Mouse (Mus musculus): ENCODE data around the gene Olfr1102. TPM values are rescaled to one million over a fixed set of nuclear protein-coding genes. Genes with fewer than 3 reads are reported as not detected.

Gene Olfr1102
- polyA plus RNA-seq (2016; fragmentation: Nextera tagmentation; extraction: Ambion mirVana): not detected in 2 replicates

- no peaks in the 10 kb centered on the region for H3K36me3 ChIP-seq
- no peak within 1 kb of the TSS for H3K27ac ChIP-seq
- H3K27me3 ChIP-seq (ENCODE audit: insufficient read depth, poor library complexity, severe bottlenecking): no peaks in the 10 kb centered on the region
- H3K4me3 ChIP-seq: no peak within 1 kb of the TSS
- H3K9me3 ChIP-seq: no peaks in the 10 kb centered on the region
- no peaks in the 10 kb centered on the region for H3K4me1 ChIP-seq (replicated peaks)
- no peak for DNase-seq (ENCODE audit: low spot score)
Measured at GRCm38 (mm10) chr2:86998098-86998497, at the start of gene Olfr1102. Gene Olfr1102, plus strand, starts transcription at chr2:86998398.

GRCm38 (mm10) chr2:86960593-86960992, 37.6 kb upstream of the Olfr1102 start, which contains the start of gene Olfr1099:
Gene Olfr1099, minus strand, starts transcription at chr2:86960693.
- no peaks in the 10 kb centered on the region for H3K27me3 ChIP-seq (ENCODE audit: insufficient read depth, poor library complexity, severe bottlenecking)
- no peaks in the 10 kb centered on the region for H3K4me1 ChIP-seq (replicated peaks)
- 84% methylated on average over 1 of the region's 1 CpGs for WGBS
- no peak within 1 kb of the TSS for H3K27ac ChIP-seq
- H3K4me3 ChIP-seq: no peak within 1 kb of the TSS
- H3K36me3 ChIP-seq: no peaks in the 10 kb centered on the region
- DNase-seq (ENCODE audit: low spot score): no peak
- H3K9me3 ChIP-seq: no peaks in the 10 kb centered on the region

- Histone ChIP-seq H3K27ac (no peak within 1 kb of the TSS), H3K9me3 (no peaks in the 10 kb centered on the region), H3K27me3 (ENCODE audit: insufficient read depth, poor library complexity, severe bottlenecking) (no peaks in the 10 kb centered on the region), H3K4me1 (replicated peaks) (no peaks in the 10 kb centered on the region), H3K36me3 (no peaks in the 10 kb centered on the region), H3K4me3 (no peak within 1 kb of the TSS)
- 85% methylated on average over 3 of the region's 3 CpGs for WGBS
- DNase-seq (ENCODE audit: low spot score): no peak
Measured at GRCm38 (mm10) chr2:86979854-86980253, 18.3 kb upstream of the Olfr1102 start, which contains the start of gene Olfr1100. Gene Olfr1100, minus strand, starts transcription at chr2:86979954.

- Histone ChIP-seq H3K27me3 (ENCODE audit: insufficient read depth, poor library complexity, severe bottlenecking) (no peaks in the 10 kb centered on the region), H3K9me3 (no peaks in the 10 kb centered on the region), H3K4me1 (replicated peaks) (no peaks in the 10 kb centered on the region), H3K4me3 (no peak within 1 kb of the TSS), H3K27ac (no peak within 1 kb of the TSS), H3K36me3 (no peaks in the 10 kb centered on the region)
- DNase-seq (ENCODE audit: low spot score): no peak
- 77% methylated on average over 3 of the region's 3 CpGs for WGBS
Measured at GRCm38 (mm10) chr2:86991121-86991520, 7.1 kb upstream of the Olfr1102 start, which contains the start of gene Olfr1101. Gene Olfr1101, minus strand, starts transcription at chr2:86991221.

DNA sequence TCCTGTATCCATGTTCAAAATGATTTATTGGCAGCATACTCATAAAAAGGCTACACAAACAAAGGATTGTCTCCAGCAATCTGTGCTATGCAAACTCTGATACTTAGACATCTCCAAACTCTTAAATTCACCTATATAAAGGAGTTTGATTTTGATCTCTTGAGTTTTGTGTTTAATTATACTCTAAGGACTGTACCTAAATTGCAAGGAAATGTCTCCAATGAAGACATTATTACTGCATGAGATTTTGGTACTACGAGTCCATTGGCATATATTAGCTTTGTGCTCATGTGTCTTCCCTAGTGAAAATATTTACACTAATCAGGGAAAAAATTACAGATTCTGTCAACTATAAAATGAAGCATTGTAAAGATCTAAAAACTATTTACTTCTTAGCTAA, 28.8 kb downstream of the Olfr1102 start, which contains the start of gene Olfr1104:
Gene Olfr1104, minus strand, starts transcription at position 101 of the 400 bp plus-strand sequence.
- H3K27me3 ChIP-seq (ENCODE audit: insufficient read depth, poor library complexity, severe bottlenecking): no peaks in the 10 kb centered on the region
- no peak within 1 kb of the TSS for H3K4me3 ChIP-seq
- H3K9me3 ChIP-seq: no peaks in the 10 kb centered on the region
- H3K4me1 ChIP-seq (replicated peaks): no peaks in the 10 kb centered on the region
- whole genome bisulfite sequencing: 91% methylated on average over 1 of the region's 1 CpGs
- no peak within 1 kb of the TSS for H3K27ac ChIP-seq
- H3K36me3 ChIP-seq: no peaks in the 10 kb centered on the region
- DNase-seq (ENCODE audit: low spot score): no peak

DNA sequence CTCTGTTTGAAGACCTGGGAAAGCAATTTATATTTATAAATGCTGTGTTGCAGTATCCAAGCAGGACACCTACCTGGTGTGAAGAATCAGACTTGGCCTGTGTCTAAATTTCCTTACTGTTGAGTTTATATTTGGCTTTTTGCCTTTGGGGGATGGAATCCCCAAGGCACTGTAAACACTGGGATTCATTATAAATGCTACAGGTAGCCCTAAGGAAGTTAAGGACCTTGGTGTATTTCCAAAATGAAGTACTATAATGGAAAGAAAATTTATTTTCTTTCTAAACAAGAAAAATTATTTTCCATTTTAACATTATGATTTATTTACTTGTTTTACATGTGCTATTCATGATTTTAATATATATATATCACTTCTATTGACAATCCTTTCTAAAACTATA, 38.2 kb downstream of the Olfr1102 start, which contains the start of gene Olfr1105:
Gene Olfr1105, minus strand, starts transcription at position 101 of the 400 bp plus-strand sequence.
- no peaks in the 10 kb centered on the region for H3K4me1 ChIP-seq (replicated peaks)
- H3K9me3 ChIP-seq: no peaks in the 10 kb centered on the region
- H3K27ac ChIP-seq: no peak within 1 kb of the TSS
- no peak within 1 kb of the TSS for H3K4me3 ChIP-seq
- no peak for DNase-seq (ENCODE audit: low spot score)
- H3K36me3 ChIP-seq: no peaks in the 10 kb centered on the region
- H3K27me3 ChIP-seq (ENCODE audit: insufficient read depth, poor library complexity, severe bottlenecking): no peaks in the 10 kb centered on the region

GRCm38 (mm10) chr2:87052173-87052572, 54.0 kb downstream of the Olfr1102 start, which contains the start of gene Olfr1106:
Gene Olfr1106, minus strand, starts transcription at chr2:87052273.
- Histone ChIP-seq H3K4me3 (no peak within 1 kb of the TSS), H3K36me3 (no peaks in the 10 kb centered on the region), H3K4me1 (replicated peaks) (no peaks in the 10 kb centered on the region), H3K27me3 (ENCODE audit: insufficient read depth, poor library complexity, severe bottlenecking) (no peaks in the 10 kb centered on the region), H3K27ac (no peak within 1 kb of the TSS), H3K9me3 (no peaks in the 10 kb centered on the region)
- 78% methylated on average over 1 of the region's 1 CpGs for WGBS
- DNase-seq (ENCODE audit: low spot score): no peak

Other genes with a start within 250 kb of the Olfr1102 start
- gene Olfr1090, start 239.4 kb upstream of the Olfr1102 start, polyA plus RNA-seq (2016; fragmentation: Nextera tagmentation; extraction: Ambion mirVana): not detected in 2 replicates
- not detected in 2 replicates for gene Olfr1093, start 215.9 kb upstream of the Olfr1102 start, polyA plus RNA-seq (2016; fragmentation: Nextera tagmentation; extraction: Ambion mirVana)
- gene Olfr141, start 188.4 kb upstream of the Olfr1102 start, polyA plus RNA-seq (2016; fragmentation: Nextera tagmentation; extraction: Ambion mirVana): not detected in 2 replicates
- gene Olfr1094, start 173.7 kb upstream of the Olfr1102 start, polyA plus RNA-seq (2016; fragmentation: Nextera tagmentation; extraction: Ambion mirVana): not detected in 2 replicates
- gene Olfr1095, start 146.7 kb upstream of the Olfr1102 start, polyA plus RNA-seq (2016; fragmentation: Nextera tagmentation; extraction: Ambion mirVana): not detected in 2 replicates
- gene Gm13723, start 123.6 kb upstream of the Olfr1102 start, polyA plus RNA-seq (2016; fragmentation: Nextera tagmentation; extraction: Ambion mirVana): not detected in 2 replicates
- not detected in 2 replicates for gene Olfr1097, start 106.2 kb upstream of the Olfr1102 start, polyA plus RNA-seq (2016; fragmentation: Nextera tagmentation; extraction: Ambion mirVana)
- gene Olfr1098, start 73.9 kb upstream of the Olfr1102 start, polyA plus RNA-seq (2016; fragmentation: Nextera tagmentation; extraction: Ambion mirVana): not detected in 2 replicates
- not detected in 2 replicates for gene Olfr1099, start 37.7 kb upstream of the Olfr1102 start, polyA plus RNA-seq (2016; fragmentation: Nextera tagmentation; extraction: Ambion mirVana)
- gene Olfr1100, start 18.4 kb upstream of the Olfr1102 start, polyA plus RNA-seq (2016; fragmentation: Nextera tagmentation; extraction: Ambion mirVana): not detected in 2 replicates
- not detected in 2 replicates for gene Olfr1101, start 7.2 kb upstream of the Olfr1102 start, polyA plus RNA-seq (2016; fragmentation: Nextera tagmentation; extraction: Ambion mirVana)
- not detected in 2 replicates for gene Olfr1104, start 28.7 kb downstream of the Olfr1102 start, polyA plus RNA-seq (2016; fragmentation: Nextera tagmentation; extraction: Ambion mirVana)
- not detected in 2 replicates for gene Olfr1105, start 38.1 kb downstream of the Olfr1102 start, polyA plus RNA-seq (2016; fragmentation: Nextera tagmentation; extraction: Ambion mirVana)
- gene Olfr1106, start 53.9 kb downstream of the Olfr1102 start, polyA plus RNA-seq (2016; fragmentation: Nextera tagmentation; extraction: Ambion mirVana): not detected in 2 replicates
- gene Olfr1107, start 77.4 kb downstream of the Olfr1102 start, polyA plus RNA-seq (2016; fragmentation: Nextera tagmentation; extraction: Ambion mirVana): not detected in 2 replicates
- not detected in 2 replicates for gene Olfr1109, start 97.6 kb downstream of the Olfr1102 start, polyA plus RNA-seq (2016; fragmentation: Nextera tagmentation; extraction: Ambion mirVana)
- not detected in 2 replicates for gene Olfr259, start 116.2 kb downstream of the Olfr1102 start, polyA plus RNA-seq (2016; fragmentation: Nextera tagmentation; extraction: Ambion mirVana)
- not detected in 2 replicates for gene Olfr1110, start 141.9 kb downstream of the Olfr1102 start, polyA plus RNA-seq (2016; fragmentation: Nextera tagmentation; extraction: Ambion mirVana)
- gene Olfr1111, start 154.2 kb downstream of the Olfr1102 start, polyA plus RNA-seq (2016; fragmentation: Nextera tagmentation; extraction: Ambion mirVana): not detected in 2 replicates
- not detected in 2 replicates for gene Olfr1112, start 189.4 kb downstream of the Olfr1102 start, polyA plus RNA-seq (2016; fragmentation: Nextera tagmentation; extraction: Ambion mirVana)
- gene Olfr1113, start 210.6 kb downstream of the Olfr1102 start, polyA plus RNA-seq (2016; fragmentation: Nextera tagmentation; extraction: Ambion mirVana): not detected in 2 replicates
- not detected in 2 replicates for gene Olfr1115, start 249.6 kb downstream of the Olfr1102 start, polyA plus RNA-seq (2016; fragmentation: Nextera tagmentation; extraction: Ambion mirVana)